Mouse (Mus musculus) hindbrain, embryonic 10.5 days (tissue): ENCODE results near the gene Eif4g3. TPM values are rescaled to one million over a fixed set of nuclear protein-coding genes. Genes with fewer than 3 reads are reported as not detected.

Experiments
- DNase-seq: peaks from one replicate; pipeline ENCODE4 v3.0.0-alpha.2; 2017; ENCODE audit warnings: low spot score
- H3K27ac ChIP-seq: fragments of 300-500 bp; sonication (generic); 2 replicates; pipeline ENCODE4 v1.5.1; 2016; ENCODE audit warnings: mild to moderate bottlenecking, moderate library complexity
- H3K27me3 ChIP-seq: fragments of 300-500 bp; sonication (generic); 2 replicates; pipeline ENCODE4 v1.6.1; 2016; ENCODE audit warnings: mild to moderate bottlenecking; ENCODE audit not compliant: poor library complexity, insufficient read depth, severe bottlenecking
- H3K36me3 ChIP-seq: fragments of 300-500 bp; sonication (generic); 2 replicates; pipeline ENCODE4 v1.6.1; 2016; ENCODE audit warnings: mild to moderate bottlenecking, moderate library complexity
- H3K4me1 ChIP-seq: fragments of 300-500 bp; sonication (generic); replicated peaks from 2 replicates; pipeline ENCODE4 v1.6.1; 2016; ENCODE audit warnings: mild to moderate bottlenecking
- H3K4me3 ChIP-seq: fragments of 300-500 bp; sonication (generic); 2 replicates; pipeline ENCODE4 v1.5.1; 2016; ENCODE audit warnings: mild to moderate bottlenecking, moderate library complexity
- H3K9me3 ChIP-seq: fragments of 300-500 bp; sonication (generic); 2 replicates; pipeline ENCODE4 v1.6.1; 2016; ENCODE audit warnings: mild to moderate bottlenecking, moderate library complexity
- WGBS: fragments of 180-500 bp; shearing (Covaris S2); methylation state at CpG from one replicate; pipeline ENCODE4 v1.1.7; 2016; 5-methylcytosine and 5-hydroxymethylcytosine counted together
- polyA plus RNA-seq: library from polyadenylated mRNA; unstranded; fragments of >200 nt; fragmentation: Nextera tagmentation; extraction: Ambion mirVana; gene quantifications from 2 replicates; pipeline ENCODE4 v1.2.1, GENCODE M21; 2016

The Eif4g3 gene
- polyA plus RNA-seq, 1 experiment from 2014 or later = 42.4 TPM

DNA sequence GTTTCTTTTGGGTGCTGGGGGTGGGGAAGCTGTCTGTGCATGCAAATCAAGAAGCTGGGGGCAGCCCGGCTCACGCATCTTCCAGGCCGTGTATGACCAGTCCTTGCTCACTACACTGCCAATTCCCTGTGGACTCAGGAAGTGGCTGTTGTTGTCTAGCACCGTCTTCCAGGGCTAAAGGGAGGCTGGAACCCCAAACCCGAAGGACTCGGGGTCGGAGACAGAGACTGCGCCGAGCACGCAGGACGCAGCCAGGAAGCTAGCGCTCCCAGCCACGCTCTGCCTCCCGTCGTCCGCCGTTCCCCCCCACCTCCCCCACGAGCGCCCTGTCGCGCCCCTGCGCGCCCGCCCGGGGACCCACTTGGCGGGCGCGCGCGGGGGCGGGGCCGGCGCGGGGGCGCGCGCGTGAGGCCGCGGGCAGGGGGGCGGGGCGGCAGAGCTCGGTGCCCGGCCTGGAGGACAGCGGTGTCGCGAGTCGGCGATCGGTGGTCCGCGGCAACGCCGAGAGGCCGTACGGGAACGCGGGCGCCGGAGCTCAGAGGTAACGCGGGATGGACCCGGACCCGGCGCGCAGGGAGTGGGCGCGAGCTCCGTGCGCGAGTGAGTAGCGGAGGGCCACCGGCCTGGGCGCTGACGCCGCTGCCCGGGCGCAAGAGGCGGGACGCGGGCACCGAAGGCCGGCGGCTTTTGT is 223.5 kb downstream of the Eif4g3 start, which contains the start of gene Hp1bp3:
Gene Hp1bp3, plus strand, starts transcription at position 97 of the 691 bp plus-strand sequence.
- peaks cover 33% of the 10 kb centered on the region for H3K4me1 ChIP-seq
- WGBS = under 1% methylated on average over 84 of the region's 84 CpGs
- DNase-seq = peak; percentile 80
- H3K9me3 ChIP-seq = no peaks in the 10 kb centered on the region
- H3K27me3 ChIP-seq = no peaks in the 10 kb centered on the region
- peaks cover 26% of the 10 kb centered on the region for H3K36me3 ChIP-seq
- H3K4me3 ChIP-seq = peak within 1 kb of the TSS; percentile 97
- H3K27ac ChIP-seq = peak within 1 kb of the TSS; percentile 100

DNA sequence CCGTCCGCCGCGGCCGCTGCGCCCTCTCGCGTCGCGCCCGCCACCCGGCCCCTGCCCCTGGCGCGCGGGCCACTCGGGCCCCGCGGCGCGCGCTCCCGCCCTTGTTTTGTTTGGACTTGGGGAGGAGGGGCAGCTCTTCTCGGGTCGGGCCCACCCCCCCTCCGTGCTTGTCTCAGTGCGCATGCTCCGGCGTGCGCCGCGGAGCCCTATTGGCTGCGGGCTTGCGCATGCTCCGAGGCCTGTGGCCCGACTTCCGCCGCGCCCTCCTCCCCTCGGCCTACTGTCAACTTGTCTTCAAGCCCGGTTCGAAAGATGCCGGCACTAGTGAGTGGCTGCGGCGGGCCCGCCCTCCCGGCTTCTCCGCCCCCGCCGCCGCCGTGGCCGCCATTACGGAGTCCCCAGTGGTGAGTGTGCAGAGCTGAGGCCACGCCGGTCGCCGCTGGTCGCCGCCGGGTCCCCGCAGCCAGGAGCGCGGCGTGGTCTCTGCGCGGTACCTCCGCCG is 224.1 kb downstream of the Eif4g3 start:
- H3K36me3 ChIP-seq = peaks cover 30% of the 10 kb centered on the region
- under 1% methylated on average over 57 of the region's 68 CpGs for WGBS
- peaks cover 33% of the 10 kb centered on the region for H3K4me1 ChIP-seq
- peak overlapping the region; percentile 100 for H3K27ac ChIP-seq
- H3K9me3 ChIP-seq = no peaks in the 10 kb centered on the region
- peak; percentile 99 for DNase-seq
- H3K27me3 ChIP-seq = no peaks in the 10 kb centered on the region
- H3K4me3 ChIP-seq = peak overlapping the region; percentile 97

DNA sequence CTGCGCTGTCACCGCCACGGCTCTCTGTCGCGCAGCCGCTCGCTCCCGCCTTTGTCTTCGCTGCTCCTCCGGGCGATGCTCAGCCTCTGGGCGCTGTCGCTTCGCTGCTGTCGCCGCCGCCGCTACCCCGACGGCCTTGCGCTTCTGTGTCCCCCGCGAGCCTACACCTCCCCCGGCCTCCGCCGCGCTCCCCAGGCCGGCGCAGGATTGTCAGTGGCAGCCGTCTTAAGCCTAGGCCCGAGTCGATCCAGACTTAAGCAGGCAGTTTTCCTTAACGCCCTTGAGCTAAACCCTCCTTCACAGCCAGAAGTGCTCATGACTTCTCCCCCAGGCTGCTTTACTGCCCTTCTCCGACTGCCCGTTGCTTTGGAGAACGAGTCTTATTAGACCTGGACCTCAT is 224.6 kb downstream of the Eif4g3 start:
- Histone ChIP-seq H3K36me3 (peaks cover 35% of the 10 kb centered on the region), H3K27me3 (no peaks in the 10 kb centered on the region), H3K4me1 (peaks cover 33% of the 10 kb centered on the region), H3K9me3 (no peaks in the 10 kb centered on the region), H3K4me3 (peak overlapping the region; percentile 97), H3K27ac (peak overlapping the region; percentile 100)
- WGBS = under 1% methylated on average over 36 of the region's 36 CpGs
- DNase-seq = no peak

DNA sequence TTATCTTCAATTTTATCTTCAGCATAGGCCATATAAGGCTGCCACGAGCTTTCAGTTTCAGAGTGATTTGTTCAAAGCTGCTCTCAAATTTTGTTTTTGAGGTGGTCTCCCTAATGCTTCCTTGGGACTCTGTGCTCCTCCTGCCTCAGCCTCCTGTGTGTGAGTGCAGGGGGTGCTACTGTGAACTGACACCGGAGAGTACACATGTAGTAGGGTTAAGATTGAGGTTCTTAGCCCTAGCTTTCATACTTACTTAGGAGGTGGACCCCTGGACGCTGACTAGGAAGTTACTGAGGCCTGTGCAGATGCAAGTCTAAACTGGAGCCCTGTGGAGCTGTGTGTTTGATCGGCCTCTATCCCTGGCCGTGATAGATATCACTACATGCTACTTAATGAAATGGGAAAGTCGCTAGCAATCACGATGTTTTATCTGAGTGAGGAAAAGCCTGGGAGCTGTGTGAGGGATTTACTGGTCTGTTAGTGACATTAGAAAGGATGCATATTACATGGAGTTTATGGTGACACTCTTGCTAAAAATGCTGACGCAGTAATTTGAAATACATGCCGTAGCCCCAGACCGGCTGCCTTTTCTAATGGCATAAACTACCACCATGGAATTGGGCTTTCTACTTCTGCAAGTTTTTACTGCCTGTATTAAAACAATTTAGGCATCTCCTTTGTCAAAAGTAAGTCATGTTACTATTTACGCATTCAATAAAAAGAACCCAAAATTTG is 225.3 kb downstream of the Eif4g3 start:
- H3K9me3 ChIP-seq = no peaks in the 10 kb centered on the region
- DNase-seq = no peak
- peaks cover 42% of the 10 kb centered on the region for H3K36me3 ChIP-seq
- peak overlapping the region; percentile 100 for H3K27ac ChIP-seq
- H3K4me3 ChIP-seq = peak overlapping the region; percentile 97
- H3K27me3 ChIP-seq = no peaks in the 10 kb centered on the region
- H3K4me1 ChIP-seq = peaks cover 33% of the 10 kb centered on the region
- WGBS = 85% methylated on average over 11 of the region's 11 CpGs

DNA sequence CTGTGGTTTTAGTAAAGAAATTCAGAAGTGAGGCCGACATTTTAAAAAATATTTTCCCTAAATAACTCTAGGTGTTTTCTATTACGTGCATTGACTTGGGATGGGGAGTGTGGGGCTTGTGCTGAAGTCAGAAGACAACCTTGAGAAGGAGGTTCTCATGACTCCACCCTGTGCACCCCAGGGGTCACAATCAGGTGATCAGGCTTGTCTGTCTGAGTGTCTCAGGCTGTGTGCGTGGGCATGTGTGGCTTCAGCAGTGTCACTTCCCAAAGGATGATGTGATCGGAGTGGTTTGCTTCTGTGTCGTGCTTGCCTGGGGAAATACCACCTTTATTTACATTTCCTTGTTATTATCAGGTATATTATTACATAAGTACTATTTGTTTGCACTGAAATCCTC is 226.5 kb downstream of the Eif4g3 start:
- Histone ChIP-seq H3K27me3 (no peaks in the 10 kb centered on the region), H3K4me3 (no peak overlapping the region), H3K4me1 (peaks cover 33% of the 10 kb centered on the region), H3K27ac (no peak overlapping the region), H3K36me3 (peaks cover 54% of the 10 kb centered on the region), H3K9me3 (no peaks in the 10 kb centered on the region)
- WGBS = 90% methylated on average over 5 of the region's 5 CpGs
- DNase-seq = no peak

DNA sequence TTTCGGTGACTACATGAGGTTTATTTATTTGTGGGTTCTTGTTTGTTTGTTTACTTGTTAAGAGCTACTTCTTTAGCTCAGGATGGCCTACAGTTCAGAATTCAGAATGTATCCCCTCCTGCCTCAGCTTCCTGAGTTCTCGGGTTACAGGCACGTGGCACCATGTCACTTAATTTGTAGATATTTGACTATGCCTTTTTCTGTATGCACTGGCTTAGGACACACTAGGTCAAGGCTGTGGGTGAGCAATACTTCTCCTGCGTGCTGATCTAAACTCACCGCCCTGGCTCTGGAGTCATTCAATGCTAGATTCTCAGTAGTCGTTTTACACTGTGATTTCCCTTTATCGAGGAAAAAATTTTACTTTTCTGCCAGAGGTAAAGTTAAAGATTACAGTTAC is 227.9 kb downstream of the Eif4g3 start:
- no peaks in the 10 kb centered on the region for H3K27me3 ChIP-seq
- no peaks in the 10 kb centered on the region for H3K9me3 ChIP-seq
- 88% methylated on average over 7 of the region's 7 CpGs for WGBS
- H3K4me1 ChIP-seq = peaks cover 29% of the 10 kb centered on the region
- peaks cover 67% of the 10 kb centered on the region for H3K36me3 ChIP-seq
- no peak overlapping the region for H3K4me3 ChIP-seq
- no peak overlapping the region for H3K27ac ChIP-seq
- DNase-seq = no peak

DNA sequence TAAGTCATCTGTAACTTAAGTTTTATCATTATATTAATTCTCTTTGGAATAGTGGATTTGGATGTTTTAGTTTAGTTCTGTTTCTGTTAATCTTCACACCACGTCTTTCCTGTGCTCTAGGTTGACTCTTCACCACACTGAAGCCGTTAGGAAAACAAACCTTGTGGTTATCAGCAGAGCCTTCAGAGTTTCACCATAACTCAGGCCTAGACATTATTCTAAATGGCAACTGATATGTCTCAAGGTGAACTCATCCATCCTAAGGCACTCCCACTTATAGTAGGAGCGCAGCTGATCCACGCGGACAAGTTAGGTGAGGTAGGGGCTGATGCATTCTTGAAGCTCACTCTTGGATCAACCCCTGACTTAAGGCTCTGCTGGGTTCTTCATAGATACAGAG is 228.6 kb downstream of the Eif4g3 start:
- Histone ChIP-seq H3K4me1 (peaks cover 26% of the 10 kb centered on the region), H3K27me3 (no peaks in the 10 kb centered on the region), H3K4me3 (no peak overlapping the region), H3K36me3 (peaks cover 73% of the 10 kb centered on the region), H3K27ac (no peak overlapping the region), H3K9me3 (no peaks in the 10 kb centered on the region)
- 96% methylated on average over 5 of the region's 5 CpGs for WGBS
- no peak for DNase-seq

DNA sequence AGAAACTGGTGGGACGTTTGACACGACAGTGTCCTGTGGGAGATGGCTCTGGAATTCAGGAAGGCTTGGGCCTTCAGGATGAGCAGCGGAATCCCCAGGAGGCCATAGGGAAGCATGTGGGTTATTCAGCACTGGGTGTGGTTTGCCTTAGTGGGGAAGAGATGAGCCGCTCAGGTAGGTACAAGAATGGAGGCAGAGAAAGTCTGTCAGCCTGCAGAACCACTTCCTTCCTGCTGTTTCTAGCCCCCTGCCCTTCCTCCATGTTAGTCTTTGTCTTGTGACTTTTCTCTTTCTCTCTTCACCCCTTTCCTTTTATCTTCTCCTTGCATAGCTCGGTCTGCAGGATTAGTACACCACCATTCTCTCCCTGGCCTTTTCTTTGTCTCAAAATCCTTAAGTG is 229.6 kb downstream of the Eif4g3 start:
- no peaks in the 10 kb centered on the region for H3K9me3 ChIP-seq
- WGBS = 87% methylated on average over 5 of the region's 5 CpGs
- peaks cover 82% of the 10 kb centered on the region for H3K36me3 ChIP-seq

DNA sequence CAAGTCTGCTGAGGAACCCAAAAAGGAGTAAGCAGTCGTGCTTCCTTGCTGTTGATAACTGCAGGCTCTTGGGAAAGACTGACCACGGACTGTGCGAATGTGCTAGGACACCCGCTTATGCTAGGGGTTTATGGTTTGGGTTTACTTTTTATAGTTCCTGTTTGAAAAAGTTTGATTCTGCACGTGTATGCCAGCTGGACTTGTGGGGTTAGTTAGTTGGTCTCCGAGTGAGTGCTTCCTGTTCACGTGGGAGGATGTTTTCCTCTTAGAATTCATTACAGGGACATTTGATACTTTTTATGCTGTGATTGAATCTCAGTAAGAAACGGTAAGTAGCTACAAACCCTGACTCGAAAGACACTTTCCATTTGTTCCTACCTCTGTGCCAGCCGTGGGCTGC is 230.8 kb downstream of the Eif4g3 start:
- no peaks in the 10 kb centered on the region for H3K9me3 ChIP-seq
- WGBS = 89% methylated on average over 10 of the region's 10 CpGs
- DNase-seq = no peak
- no peaks in the 10 kb centered on the region for H3K27me3 ChIP-seq
- peaks cover 91% of the 10 kb centered on the region for H3K36me3 ChIP-seq
- no peak overlapping the region for H3K27ac ChIP-seq
- peaks cover 16% of the 10 kb centered on the region for H3K4me1 ChIP-seq
- no peak overlapping the region for H3K4me3 ChIP-seq

More for the DNA sequence above, 229.6 kb downstream of the Eif4g3 start:
- Histone ChIP-seq H3K4me3 (no peak overlapping the region), H3K27me3 (no peaks in the 10 kb centered on the region), H3K4me1 (peaks cover 26% of the 10 kb centered on the region), H3K27ac (no peak overlapping the region)
- DNase-seq = no peak

DNA sequence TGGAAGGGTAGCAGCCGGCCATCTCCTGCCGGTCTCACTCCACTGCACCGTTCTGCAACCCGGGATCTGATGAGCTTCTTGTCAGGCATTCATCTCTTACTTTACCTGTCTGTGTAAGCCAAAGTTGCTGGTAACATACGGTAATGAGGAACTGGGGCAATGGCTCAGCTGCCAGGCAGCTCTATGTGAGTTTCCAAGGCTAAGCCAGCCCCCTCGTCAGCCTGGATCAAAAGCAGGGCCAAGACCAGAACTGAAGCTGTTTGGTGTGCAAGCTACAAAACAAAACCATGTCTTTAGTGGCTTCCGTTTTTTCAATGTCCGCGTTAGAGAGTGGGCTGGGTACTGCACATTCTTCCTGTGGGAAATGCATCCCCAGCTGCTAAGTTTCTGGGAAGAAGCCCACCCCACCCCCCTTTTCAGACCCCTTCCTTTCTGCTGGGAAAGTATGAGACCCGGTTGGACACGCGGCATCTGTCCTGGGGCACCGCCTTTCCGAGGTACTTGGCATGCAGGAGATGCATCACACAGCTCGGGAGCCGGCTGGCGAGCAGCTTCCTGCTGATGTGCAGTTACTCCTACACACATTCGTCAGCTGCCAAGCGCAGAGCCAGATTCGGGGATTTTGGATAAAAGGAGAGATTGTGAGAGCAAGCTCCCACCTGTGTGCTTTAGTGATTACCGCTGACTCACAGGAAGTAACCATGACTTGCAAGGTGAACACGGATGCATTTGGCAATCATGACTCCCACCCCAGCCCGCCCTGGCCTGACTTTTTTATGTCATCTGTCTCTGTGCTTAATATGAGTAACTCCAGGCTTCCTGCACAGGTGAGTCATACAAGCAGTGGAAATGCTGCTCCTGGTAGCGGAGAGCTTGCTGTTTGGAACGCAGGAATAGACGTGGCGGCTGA is 254.2 kb downstream of the Eif4g3 start:
- Histone ChIP-seq H3K27ac (no peak overlapping the region), H3K4me3 (no peak overlapping the region), H3K9me3 (no peaks in the 10 kb centered on the region), H3K36me3 (peaks cover 61% of the 10 kb centered on the region), H3K4me1 (peaks cover 29% of the 10 kb centered on the region), H3K27me3 (peaks cover 50% of the 10 kb centered on the region)
- 74% methylated on average over 27 of the region's 27 CpGs for WGBS
- DNase-seq = no peak

DNA sequence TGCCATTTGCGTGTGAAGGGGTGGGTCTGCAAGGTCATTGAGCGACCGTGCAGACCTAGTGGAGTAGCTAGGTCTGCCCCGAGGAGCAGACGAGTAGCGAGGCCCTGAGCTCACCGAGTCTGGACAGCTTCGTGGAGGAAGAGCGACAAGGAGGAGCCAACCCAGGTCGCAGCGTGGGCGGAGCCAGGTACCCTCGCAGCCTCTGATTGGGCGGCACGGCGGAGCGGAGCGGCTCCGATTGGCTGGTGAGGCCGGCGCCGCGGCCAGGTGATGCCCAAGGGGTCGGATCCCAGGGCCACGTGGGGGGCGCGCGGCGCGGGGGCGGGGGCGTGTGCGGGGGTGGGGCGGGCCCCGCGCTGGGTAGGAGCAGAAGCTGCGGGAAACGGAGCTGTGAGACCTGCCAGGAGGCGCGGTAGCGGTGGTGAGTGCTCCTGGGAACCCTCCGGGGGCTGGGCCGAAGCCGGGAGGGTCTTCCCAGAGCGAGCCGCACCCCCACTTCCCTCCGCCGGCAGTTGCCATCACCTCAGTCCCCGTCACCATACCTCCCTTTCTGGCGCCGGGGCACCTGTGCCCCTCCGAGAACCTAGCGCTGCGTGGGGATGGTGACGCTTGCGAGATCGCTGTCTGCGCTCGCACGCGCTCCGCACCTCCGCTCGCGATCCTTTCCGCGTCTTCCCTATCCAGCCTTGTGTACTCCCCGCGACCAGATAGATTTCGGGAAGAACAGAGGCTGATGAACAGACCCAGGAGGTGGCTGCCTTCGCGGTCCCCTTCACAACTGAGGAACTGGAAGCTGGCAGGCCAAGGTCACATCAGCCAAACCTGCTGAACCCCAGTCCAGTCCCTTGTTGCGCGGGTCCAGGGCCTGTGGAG is 257.5 kb downstream of the Eif4g3 start, which contains the start of the genes Sh2d5 and Kif17:
Gene Sh2d5, plus strand, starts transcription at position 316 of the 873 bp plus-strand sequence.
Gene Kif17, plus strand, starts transcription at position 348 of the 873 bp plus-strand sequence.
- WGBS = under 1% methylated on average over 68 of the region's 74 CpGs
- H3K9me3 ChIP-seq = no peaks in the 10 kb centered on the region
- peak within 1 kb of the TSS; percentile 72 for H3K4me3 ChIP-seq
- H3K4me1 ChIP-seq = peaks cover 39% of the 10 kb centered on the region
- peak within 1 kb of the TSS; percentile 70 for H3K27ac ChIP-seq
- peaks cover 28% of the 10 kb centered on the region for H3K36me3 ChIP-seq
- peak; percentile 84 for DNase-seq
- H3K27me3 ChIP-seq = peaks cover 83% of the 10 kb centered on the region
